Mouse (Mus musculus) E14TG2a.4 (cell line): ENCODE results near the gene Ankrd63.

ENCODE experiments used
- CTCF ChIP-seq: conservative IDR thresholded peaks from 2 replicates; pipeline ENCODE4 v1.5.1; 2014; ENCODE audit warnings: low read length
- POU5F1 ChIP-seq: IDR thresholded peaks from 2 replicates; pipeline ENCODE4 v1.6.1; 2014; ENCODE audit warnings: low read length, borderline replicate concordance

GRCm38 (mm10) chr2:118663804-118664766 lies 39.7 kb downstream of the Ankrd63 start:
- TF ChIP-seq CTCF: no peak
- TF ChIP-seq POU5F1: no peak
